Mouse (Mus musculus): Measurements from ENCODE around the gene Grm4.

DNA sequence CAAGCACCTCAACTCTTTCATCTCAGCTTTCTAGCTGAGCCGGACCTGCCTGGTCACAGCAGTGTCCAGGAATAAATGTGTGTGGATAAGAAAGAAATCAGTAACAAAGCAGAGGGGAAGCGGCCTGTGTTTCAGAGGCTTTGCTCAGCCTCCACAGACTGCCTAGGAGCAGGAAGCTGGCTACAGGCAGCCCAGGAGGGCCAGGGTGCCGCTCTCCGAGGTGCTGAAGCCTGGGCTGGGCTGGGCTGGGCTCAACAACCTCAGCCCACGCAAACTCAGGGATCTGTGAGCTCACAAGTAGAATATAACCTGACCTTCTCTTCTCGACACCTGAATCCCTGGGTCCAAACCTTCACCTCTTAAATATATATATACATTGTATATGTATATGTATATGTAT, 54.6 kb downstream of the Grm4 start:
- TF ChIP-seq POLR2A (IDR thresholded peaks at IDR 0.05; ENCODE audit: insufficient read depth, low read depth, low read length) (no peak), CTCF (IDR thresholded peaks at IDR 0.05; ENCODE audit: insufficient read depth, low read depth, low read length) (no peak)

Measured in olfactory bulb, adult 2 months (tissue).